Mouse (Mus musculus): Measurements from ENCODE around the gene Cdyl2. TPM values are rescaled to one million over a fixed set of nuclear protein-coding genes. Genes with fewer than 3 reads are reported as not detected.

The Cdyl2 gene
- polyA plus RNA-seq, 1 experiment from 2014 or later: 1.8 TPM

- ATAC-seq (ENCODE audit: low read depth): no peak
Observed at GRCm38 (mm10) chr8:116635972-116636371, 96.8 kb downstream of the Cdyl2 start.

GRCm38 (mm10) chr8:116635261-116635660 is 97.5 kb downstream of the Cdyl2 start:
- H3K36me3 ChIP-seq (ENCODE audit: control insufficient read depth, insufficient read depth): no peaks in the 10 kb centered on the region
- H3K9me3 ChIP-seq (replicated peaks; ENCODE audit: control insufficient read depth, low read length): no peaks in the 10 kb centered on the region
- H3K4me1 ChIP-seq (ENCODE audit: control insufficient read depth, low read depth, low read length): no peaks in the 10 kb centered on the region
- no peak overlapping the region for H3K27ac ChIP-seq (ENCODE audit: low read length)
- H3K9ac ChIP-seq (ENCODE audit: low read depth, low read length): no peak overlapping the region
- H3K27me3 ChIP-seq (ENCODE audit: control insufficient read depth, insufficient read depth, low read depth, low read length): no peaks in the 10 kb centered on the region
- no peak overlapping the region for H3K4me3 ChIP-seq (ENCODE audit: low read depth, low read length)
- ATAC-seq (ENCODE audit: low read depth): peak; percentile 82
- H3K4me2 ChIP-seq (ENCODE audit: low read depth, low read length): no peak overlapping the region
- WGBS (ENCODE audit: insufficient replicate concordance): 69% methylated on average over 13 of the region's 13 CpGs

More at GRCm38 (mm10) chr8:116635972-116636371, 96.8 kb downstream of the Cdyl2 start:
- no peaks in the 10 kb centered on the region for H3K4me1 ChIP-seq (ENCODE audit: control insufficient read depth, low read depth, low read length)
- no peak overlapping the region for H3K27ac ChIP-seq (ENCODE audit: low read length)
- 54% methylated on average over 8 of the region's 8 CpGs for WGBS (ENCODE audit: insufficient replicate concordance)
- H3K9ac ChIP-seq (ENCODE audit: low read depth, low read length): no peak overlapping the region
- H3K4me2 ChIP-seq (ENCODE audit: low read depth, low read length): no peak overlapping the region
- no peaks in the 10 kb centered on the region for H3K9me3 ChIP-seq (replicated peaks; ENCODE audit: control insufficient read depth, low read length)
- H3K36me3 ChIP-seq (ENCODE audit: control insufficient read depth, insufficient read depth): no peaks in the 10 kb centered on the region
- H3K4me3 ChIP-seq (ENCODE audit: low read depth, low read length): no peak overlapping the region
- no peaks in the 10 kb centered on the region for H3K27me3 ChIP-seq (ENCODE audit: control insufficient read depth, insufficient read depth, low read depth, low read length)

GRCm38 (mm10) chr8:116634436-116634835 is 98.4 kb downstream of the Cdyl2 start:
- no peaks in the 10 kb centered on the region for H3K36me3 ChIP-seq (ENCODE audit: control insufficient read depth, insufficient read depth)
- H3K9ac ChIP-seq (ENCODE audit: low read depth, low read length): no peak overlapping the region
- no peaks in the 10 kb centered on the region for H3K4me1 ChIP-seq (ENCODE audit: control insufficient read depth, low read depth, low read length)
- ATAC-seq (ENCODE audit: low read depth): no peak
- no peaks in the 10 kb centered on the region for H3K27me3 ChIP-seq (ENCODE audit: control insufficient read depth, insufficient read depth, low read depth, low read length)
- H3K4me3 ChIP-seq (ENCODE audit: low read depth, low read length): no peak overlapping the region
- H3K27ac ChIP-seq (ENCODE audit: low read length): no peak overlapping the region
- WGBS (ENCODE audit: insufficient replicate concordance): 60% methylated on average over 4 of the region's 4 CpGs
- no peak overlapping the region for H3K4me2 ChIP-seq (ENCODE audit: low read depth, low read length)
- H3K9me3 ChIP-seq (replicated peaks; ENCODE audit: control insufficient read depth, low read length): no peaks in the 10 kb centered on the region

GRCm38 (mm10) chr8:116633470-116634150 is 99.2 kb downstream of the Cdyl2 start:
- Histone ChIP-seq H3K4me3 (ENCODE audit: low read depth, low read length) (no peak overlapping the region), H3K9me3 (replicated peaks; ENCODE audit: control insufficient read depth, low read length) (no peaks in the 10 kb centered on the region), H3K4me2 (ENCODE audit: low read depth, low read length) (no peak overlapping the region), H3K4me1 (ENCODE audit: control insufficient read depth, low read depth, low read length) (no peaks in the 10 kb centered on the region), H3K27me3 (ENCODE audit: control insufficient read depth, insufficient read depth, low read depth, low read length) (no peaks in the 10 kb centered on the region), H3K27ac (ENCODE audit: low read length) (no peak overlapping the region), H3K36me3 (ENCODE audit: control insufficient read depth, insufficient read depth) (no peaks in the 10 kb centered on the region), H3K9ac (ENCODE audit: low read depth, low read length) (no peak overlapping the region)
- 47% methylated on average over 10 of the region's 10 CpGs for WGBS (ENCODE audit: insufficient replicate concordance)
- 0 out of 2 replicates have a peak, but pooled peaks have one; percentile 13 for ATAC-seq (ENCODE audit: low read depth)

- Histone ChIP-seq H3K4me2 (ENCODE audit: low read depth, low read length) (no peak overlapping the region), H3K9me3 (replicated peaks; ENCODE audit: control insufficient read depth, low read length) (no peaks in the 10 kb centered on the region), H3K9ac (ENCODE audit: low read depth, low read length) (no peak overlapping the region), H3K36me3 (ENCODE audit: control insufficient read depth, insufficient read depth) (no peaks in the 10 kb centered on the region), H3K4me3 (ENCODE audit: low read depth, low read length) (no peak overlapping the region), H3K27me3 (ENCODE audit: control insufficient read depth, insufficient read depth, low read depth, low read length) (no peaks in the 10 kb centered on the region), H3K27ac (ENCODE audit: low read length) (no peak overlapping the region), H3K4me1 (ENCODE audit: control insufficient read depth, low read depth, low read length) (no peaks in the 10 kb centered on the region)
- 32% methylated on average over 11 of the region's 11 CpGs for WGBS (ENCODE audit: insufficient replicate concordance)
- no peak for ATAC-seq (ENCODE audit: low read depth)
Observed at GRCm38 (mm10) chr8:116630066-116630465, 102.7 kb downstream of the Cdyl2 start.

- ATAC-seq (ENCODE audit: low read depth): no peak
- no peak overlapping the region for H3K9ac ChIP-seq (ENCODE audit: low read depth, low read length)
- H3K36me3 ChIP-seq (ENCODE audit: control insufficient read depth, insufficient read depth): no peaks in the 10 kb centered on the region
- H3K9me3 ChIP-seq (replicated peaks; ENCODE audit: control insufficient read depth, low read length): no peaks in the 10 kb centered on the region
- 53% methylated on average over 7 of the region's 7 CpGs for WGBS (ENCODE audit: insufficient replicate concordance)
- no peak overlapping the region for H3K4me3 ChIP-seq (ENCODE audit: low read depth, low read length)
- no peak overlapping the region for H3K4me2 ChIP-seq (ENCODE audit: low read depth, low read length)
- no peaks in the 10 kb centered on the region for H3K4me1 ChIP-seq (ENCODE audit: control insufficient read depth, low read depth, low read length)
- no peak overlapping the region for H3K27ac ChIP-seq (ENCODE audit: low read length)
- no peaks in the 10 kb centered on the region for H3K27me3 ChIP-seq (ENCODE audit: control insufficient read depth, insufficient read depth, low read depth, low read length)
Observed at GRCm38 (mm10) chr8:116628975-116629374, 103.8 kb downstream of the Cdyl2 start.

- no peak overlapping the region for H3K9ac ChIP-seq (ENCODE audit: low read depth, low read length)
- H3K27ac ChIP-seq (ENCODE audit: low read length): no peak overlapping the region
- no peaks in the 10 kb centered on the region for H3K4me1 ChIP-seq (ENCODE audit: control insufficient read depth, low read depth, low read length)
- no peak overlapping the region for H3K4me3 ChIP-seq (ENCODE audit: low read depth, low read length)
- WGBS (ENCODE audit: insufficient replicate concordance): 35% methylated on average over 2 of the region's 2 CpGs
- H3K9me3 ChIP-seq (replicated peaks; ENCODE audit: control insufficient read depth, low read length): no peaks in the 10 kb centered on the region
- ATAC-seq (ENCODE audit: low read depth): peak; percentile 58; the same call in 1 of the 2 replicates
- H3K36me3 ChIP-seq (ENCODE audit: control insufficient read depth, insufficient read depth): no peaks in the 10 kb centered on the region
- no peaks in the 10 kb centered on the region for H3K27me3 ChIP-seq (ENCODE audit: control insufficient read depth, insufficient read depth, low read depth, low read length)
- H3K4me2 ChIP-seq (ENCODE audit: low read depth, low read length): no peak overlapping the region
Observed at GRCm38 (mm10) chr8:116627854-116628479, 104.8 kb downstream of the Cdyl2 start.

GRCm38 (mm10) chr8:116623591-116623990 is 109.2 kb downstream of the Cdyl2 start:
- no peaks in the 10 kb centered on the region for H3K36me3 ChIP-seq (ENCODE audit: control insufficient read depth, insufficient read depth)
- no peak for ATAC-seq (ENCODE audit: low read depth)
- H3K4me3 ChIP-seq (ENCODE audit: low read depth, low read length): no peak overlapping the region
- no peak overlapping the region for H3K27ac ChIP-seq (ENCODE audit: low read length)
- no peak overlapping the region for H3K9ac ChIP-seq (ENCODE audit: low read depth, low read length)
- no peaks in the 10 kb centered on the region for H3K9me3 ChIP-seq (replicated peaks; ENCODE audit: control insufficient read depth, low read length)
- H3K4me2 ChIP-seq (ENCODE audit: low read depth, low read length): no peak overlapping the region
- WGBS (ENCODE audit: insufficient replicate concordance): 86% methylated on average over 11 of the region's 11 CpGs
- H3K4me1 ChIP-seq (ENCODE audit: control insufficient read depth, low read depth, low read length): no peaks in the 10 kb centered on the region
- no peaks in the 10 kb centered on the region for H3K27me3 ChIP-seq (ENCODE audit: control insufficient read depth, insufficient read depth, low read depth, low read length)

- Histone ChIP-seq H3K27me3 (ENCODE audit: control insufficient read depth, insufficient read depth, low read depth, low read length) (no peaks in the 10 kb centered on the region), H3K4me1 (ENCODE audit: control insufficient read depth, low read depth, low read length) (no peaks in the 10 kb centered on the region), H3K27ac (ENCODE audit: low read length) (no peak overlapping the region), H3K36me3 (ENCODE audit: control insufficient read depth, insufficient read depth) (no peaks in the 10 kb centered on the region), H3K4me3 (ENCODE audit: low read depth, low read length) (no peak overlapping the region), H3K4me2 (ENCODE audit: low read depth, low read length) (no peak overlapping the region), H3K9me3 (replicated peaks; ENCODE audit: control insufficient read depth, low read length) (no peaks in the 10 kb centered on the region), H3K9ac (ENCODE audit: low read depth, low read length) (no peak overlapping the region)
- 45% methylated on average over 9 of the region's 9 CpGs for WGBS (ENCODE audit: insufficient replicate concordance)
- ATAC-seq (ENCODE audit: low read depth): 0 out of 2 replicates have a peak, but pooled peaks have one; percentile 30
Observed at GRCm38 (mm10) chr8:116622326-116622725, 110.5 kb downstream of the Cdyl2 start.

Measured in liver, embryonic 16.5 days (tissue).